Mouse (Mus musculus) hindbrain, embryonic 13.5 days (tissue): ENCODE results near the gene Grip1. TPM values are rescaled to one million over a fixed set of nuclear protein-coding genes. Genes with fewer than 3 reads are reported as not detected.

Source experiments
- ATAC-seq: fragments of 200-750 bp; cut with Nextera tagmentation; 2 replicates; pipeline ENCODE4 v1.8.0; 2017; ENCODE audit warnings: moderate TSS enrichment; ENCODE audit not compliant: low FRiP score
- H3K27ac ChIP-seq: fragments of 300-500 bp; sonication (generic); 2 replicates; pipeline ENCODE4 v1.5.1; 2015; ENCODE audit warnings: inconsistent platforms, mild to moderate bottlenecking, moderate library complexity
- H3K27me3 ChIP-seq: fragments of 300-500 bp; sonication (generic); 2 replicates; pipeline ENCODE4 v1.6.1; 2015; ENCODE audit warnings: mild to moderate bottlenecking, inconsistent platforms
- H3K36me3 ChIP-seq: fragments of 300-500 bp; sonication (generic); 2 replicates; pipeline ENCODE4 v1.6.1; 2015; ENCODE audit warnings: mild to moderate bottlenecking, inconsistent platforms
- H3K4me1 ChIP-seq: fragments of 300-500 bp; sonication (generic); replicated peaks from 2 replicates; pipeline ENCODE4 v1.6.1; 2015; ENCODE audit warnings: inconsistent platforms
- H3K4me2 ChIP-seq: fragments of 300-500 bp; sonication (generic); 2 replicates; pipeline ENCODE4 v1.6.1; 2015; ENCODE audit warnings: inconsistent platforms, mild to moderate bottlenecking, moderate library complexity
- H3K4me3 ChIP-seq: fragments of 300-500 bp; sonication (generic); 2 replicates; pipeline ENCODE4 v1.5.1; 2015; ENCODE audit warnings: mild to moderate bottlenecking, inconsistent platforms
- H3K9ac ChIP-seq: fragments of 300-500 bp; sonication (generic); 2 replicates; pipeline ENCODE4 v1.6.1; 2015; ENCODE audit warnings: mild to moderate bottlenecking, inconsistent platforms
- H3K9me3 ChIP-seq: fragments of 300-500 bp; sonication (generic); 2 replicates; pipeline ENCODE4 v1.6.1; 2016; ENCODE audit warnings: inconsistent platforms
- WGBS: fragments of 180-500 bp; shearing (Covaris S2); methylation state at CpG from one replicate; pipeline ENCODE4 v1.1.7; 2015; 5-methylcytosine and 5-hydroxymethylcytosine counted together
- polyA plus RNA-seq: library from polyadenylated mRNA; unstranded; fragments of >200 nt; fragmentation: Nextera tagmentation; extraction: Ambion mirVana; gene quantifications from 2 replicates; pipeline ENCODE4 v1.2.1, GENCODE M21; 2015

The Grip1 gene
- polyA plus RNA-seq, 1 experiment from 2014 or later, result 17.7 TPM

DNA sequence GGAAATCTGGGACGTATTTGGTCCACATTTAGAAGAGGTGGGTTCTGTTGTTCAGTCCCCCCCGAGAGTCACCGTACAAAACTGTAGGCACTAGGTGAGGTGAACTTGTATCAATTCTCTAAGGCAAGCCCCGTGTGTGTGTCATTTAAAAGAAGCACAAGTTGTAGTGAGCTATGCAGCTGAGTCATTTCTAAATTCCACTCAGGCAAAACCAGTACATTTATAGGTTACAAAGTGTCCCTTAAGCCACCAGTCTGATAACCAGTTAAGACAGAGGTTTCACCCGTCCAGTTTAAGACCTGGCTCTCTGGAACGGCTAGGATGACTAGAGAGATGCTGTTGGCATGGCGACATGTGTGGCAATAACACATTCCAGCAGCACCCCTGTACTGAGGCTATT, 351.5 kb downstream of the Grip1 start:
- no peak overlapping the region for H3K9ac ChIP-seq
- no peaks in the 10 kb centered on the region for H3K9me3 ChIP-seq
- no peak overlapping the region for H3K27ac ChIP-seq
- H3K36me3 ChIP-seq, result no peaks in the 10 kb centered on the region
- H3K27me3 ChIP-seq, result no peaks in the 10 kb centered on the region
- H3K4me3 ChIP-seq, result no peak overlapping the region
- H3K4me2 ChIP-seq, result no peak overlapping the region
- ATAC-seq, result no peak
- 84% methylated on average over 7 of the region's 7 CpGs for WGBS
- peaks cover 38% of the 10 kb centered on the region for H3K4me1 ChIP-seq

DNA sequence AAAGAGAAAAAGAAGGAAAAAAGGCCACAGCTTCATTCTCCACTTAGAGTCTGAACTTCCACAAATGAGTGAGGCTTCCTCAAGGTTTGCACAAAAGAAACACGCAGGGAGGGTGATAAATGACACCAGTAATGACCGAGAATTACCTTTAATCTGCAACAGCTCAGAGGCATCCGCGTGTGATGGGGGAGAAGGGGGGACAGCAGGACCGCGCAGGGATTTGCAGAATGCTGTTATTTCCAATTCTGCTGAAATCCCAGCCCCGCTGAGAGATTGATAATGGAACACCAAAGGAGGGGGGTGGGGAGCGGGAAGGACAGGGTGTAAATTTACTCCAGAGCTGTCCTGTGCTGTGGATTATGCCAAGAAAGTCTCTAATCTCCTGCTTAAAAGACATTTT, 352.5 kb downstream of the Grip1 start:
- H3K4me1 ChIP-seq, result peaks cover 38% of the 10 kb centered on the region
- H3K9me3 ChIP-seq, result no peaks in the 10 kb centered on the region
- no peak for ATAC-seq
- H3K27me3 ChIP-seq, result no peaks in the 10 kb centered on the region
- no peaks in the 10 kb centered on the region for H3K36me3 ChIP-seq
- WGBS, result 33% methylated on average over 8 of the region's 8 CpGs
- H3K4me3 ChIP-seq, result no peak overlapping the region
- peak overlapping the region; percentile 74 for H3K27ac ChIP-seq
- H3K9ac ChIP-seq, result no peak overlapping the region
- H3K4me2 ChIP-seq, result peak overlapping the region; percentile 2; the same call in 1 of the 2 replicates

DNA sequence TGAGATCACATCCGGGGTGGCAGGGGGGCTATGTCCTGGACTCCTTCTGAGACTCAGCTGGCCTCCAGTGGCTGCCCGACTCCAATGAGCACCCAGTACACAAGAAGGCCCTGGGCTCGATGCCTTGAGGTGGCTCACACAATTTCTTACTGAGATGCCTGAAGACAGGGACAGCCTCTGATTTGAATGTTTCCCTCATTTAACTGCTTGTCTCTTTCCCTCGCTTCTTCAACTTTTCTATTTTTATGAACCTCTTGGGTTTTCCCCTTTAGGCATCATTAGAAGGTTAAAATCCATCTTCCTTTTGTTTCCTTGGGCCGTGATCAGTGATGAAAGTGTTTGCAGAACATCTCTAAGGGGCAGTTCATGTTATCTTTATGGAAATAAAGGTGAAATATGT, 354.8 kb downstream of the Grip1 start:
- Histone ChIP-seq H3K36me3 (no peaks in the 10 kb centered on the region), H3K9ac (no peak overlapping the region), H3K4me3 (no peak overlapping the region), H3K4me2 (no peak overlapping the region), H3K27ac (no peak overlapping the region), H3K9me3 (no peaks in the 10 kb centered on the region), H3K27me3 (no peaks in the 10 kb centered on the region), H3K4me1 (peaks cover 24% of the 10 kb centered on the region)
- 89% methylated on average over 5 of the region's 5 CpGs for WGBS
- no peak for ATAC-seq

DNA sequence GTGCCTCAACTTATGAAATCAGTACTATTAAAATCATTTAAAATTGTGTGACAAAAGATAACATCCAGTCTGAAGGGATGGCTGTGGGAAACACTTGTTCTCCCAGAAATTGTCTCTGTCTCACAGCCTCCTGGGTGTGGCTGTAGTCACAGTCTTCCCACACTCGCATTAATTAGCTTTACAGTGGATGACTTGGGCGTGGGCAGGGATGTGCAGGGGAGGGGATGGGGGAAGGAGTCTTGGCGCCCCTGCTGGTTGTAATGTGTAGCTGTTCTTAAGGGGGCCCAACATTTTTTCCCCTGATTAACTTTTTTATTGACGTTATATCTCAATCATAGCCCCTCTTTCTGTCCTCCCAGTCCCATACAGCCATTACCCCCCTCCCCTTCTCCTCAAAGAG, 360.5 kb downstream of the Grip1 start:
- no peak overlapping the region for H3K27ac ChIP-seq
- H3K4me2 ChIP-seq, result no peak overlapping the region
- peaks cover 12% of the 10 kb centered on the region for H3K4me1 ChIP-seq
- WGBS, result 68% methylated on average over 4 of the region's 4 CpGs
- H3K4me3 ChIP-seq, result no peak overlapping the region
- H3K27me3 ChIP-seq, result no peaks in the 10 kb centered on the region
- H3K9me3 ChIP-seq, result no peaks in the 10 kb centered on the region
- ATAC-seq, result no peak
- H3K36me3 ChIP-seq, result no peaks in the 10 kb centered on the region
- no peak overlapping the region for H3K9ac ChIP-seq

DNA sequence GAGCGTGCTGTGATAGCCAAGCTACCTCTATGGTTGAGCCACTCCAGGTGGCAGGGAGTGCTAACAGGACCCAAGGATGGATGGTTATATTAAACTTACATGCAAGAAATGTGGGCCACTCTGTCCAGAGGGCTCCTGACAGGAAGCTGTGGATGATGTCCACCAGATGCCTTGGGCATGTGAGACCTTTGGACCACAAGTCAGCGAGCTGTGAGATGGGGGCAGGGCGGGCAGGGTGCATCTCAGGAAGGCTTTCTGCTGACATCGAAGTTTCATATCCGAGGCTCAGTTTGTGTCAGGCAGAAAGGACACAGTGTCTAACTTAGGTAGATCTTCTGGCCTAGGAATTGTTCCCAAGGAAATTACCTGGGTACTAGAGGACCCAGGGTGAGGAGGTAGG, 362.4 kb downstream of the Grip1 start:
- WGBS, result 71% methylated on average over 5 of the region's 5 CpGs

DNA sequence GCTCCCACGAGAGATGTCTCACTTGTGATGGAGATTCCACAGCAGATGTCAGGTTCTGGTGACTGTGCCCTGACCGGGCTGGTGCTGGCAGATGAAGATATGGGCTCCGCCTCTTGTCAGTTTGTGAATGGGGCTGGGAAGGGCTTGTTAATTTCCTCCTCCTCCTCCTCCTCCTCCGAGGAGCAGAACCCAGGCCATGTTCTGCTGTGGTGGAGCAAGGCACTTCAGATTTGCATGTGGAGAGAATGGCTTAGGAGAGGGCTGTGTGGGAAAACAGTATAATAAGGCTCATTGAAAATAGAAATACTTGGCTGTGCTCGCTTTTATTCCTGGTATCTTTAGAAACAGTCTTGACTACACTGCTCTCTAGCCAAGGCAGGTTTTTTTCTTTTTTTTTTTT, 364.8 kb downstream of the Grip1 start:
- H3K4me2 ChIP-seq, result peak overlapping the region; percentile 60
- peak overlapping the region; percentile 97 for H3K27ac ChIP-seq
- peak overlapping the region; percentile 46; the same call in 1 of the 2 replicates for H3K4me3 ChIP-seq
- WGBS, result 21% methylated on average over 5 of the region's 5 CpGs
- peak; percentile 67 for ATAC-seq
- H3K9me3 ChIP-seq, result no peaks in the 10 kb centered on the region
- peaks cover 45% of the 10 kb centered on the region for H3K4me1 ChIP-seq
- H3K9ac ChIP-seq, result 0 out of 2 replicates have a peak overlapping the region, but pooled peaks have one; percentile 75
- H3K36me3 ChIP-seq, result no peaks in the 10 kb centered on the region
- H3K27me3 ChIP-seq, result no peaks in the 10 kb centered on the region

More for the DNA sequence above, 362.4 kb downstream of the Grip1 start:
- no peak for ATAC-seq
- H3K9ac ChIP-seq, result no peak overlapping the region
- no peak overlapping the region for H3K4me3 ChIP-seq
- H3K9me3 ChIP-seq, result no peaks in the 10 kb centered on the region
- no peak overlapping the region for H3K27ac ChIP-seq
- no peak overlapping the region for H3K4me2 ChIP-seq
- no peaks in the 10 kb centered on the region for H3K27me3 ChIP-seq
- no peaks in the 10 kb centered on the region for H3K36me3 ChIP-seq
- peaks cover 27% of the 10 kb centered on the region for H3K4me1 ChIP-seq

DNA sequence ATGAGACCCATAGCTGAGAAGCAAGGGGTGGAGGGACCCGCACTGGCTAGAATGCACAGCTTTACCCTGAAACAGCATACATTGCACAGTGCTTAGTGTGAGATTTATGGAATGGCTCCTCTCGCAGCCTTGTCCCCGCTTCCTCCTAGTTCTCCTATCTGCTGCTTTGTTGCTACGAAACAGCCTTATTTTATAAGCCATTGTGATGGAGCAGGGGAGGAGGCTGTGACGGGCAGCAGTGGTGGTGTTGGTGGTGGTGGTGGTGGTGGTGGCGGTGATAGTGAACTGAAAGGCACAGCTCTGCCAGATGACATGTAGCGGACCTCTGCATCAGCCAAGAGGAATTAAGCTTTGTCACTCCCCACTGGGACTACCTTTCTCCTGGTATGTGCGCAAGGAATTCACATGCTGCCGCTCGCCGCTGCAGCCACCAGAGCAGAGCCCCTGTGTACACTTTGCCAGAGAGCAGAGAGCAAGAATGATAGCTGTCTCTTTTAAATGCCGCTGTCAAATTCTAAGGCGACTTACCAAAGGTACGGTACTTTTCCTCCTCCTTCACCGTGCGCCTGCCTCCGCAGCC, 365.6 kb downstream of the Grip1 start:
- Histone ChIP-seq H3K4me1 (peaks cover 52% of the 10 kb centered on the region), H3K27ac (peak overlapping the region; percentile 97), H3K9ac (peak overlapping the region; percentile 75), H3K4me3 (peak overlapping the region; percentile 46), H3K9me3 (no peaks in the 10 kb centered on the region), H3K36me3 (no peaks in the 10 kb centered on the region), H3K4me2 (peak overlapping the region; percentile 60), H3K27me3 (no peaks in the 10 kb centered on the region)
- 14% methylated on average over 17 of the region's 17 CpGs for WGBS
- peak; percentile 74 for ATAC-seq

DNA sequence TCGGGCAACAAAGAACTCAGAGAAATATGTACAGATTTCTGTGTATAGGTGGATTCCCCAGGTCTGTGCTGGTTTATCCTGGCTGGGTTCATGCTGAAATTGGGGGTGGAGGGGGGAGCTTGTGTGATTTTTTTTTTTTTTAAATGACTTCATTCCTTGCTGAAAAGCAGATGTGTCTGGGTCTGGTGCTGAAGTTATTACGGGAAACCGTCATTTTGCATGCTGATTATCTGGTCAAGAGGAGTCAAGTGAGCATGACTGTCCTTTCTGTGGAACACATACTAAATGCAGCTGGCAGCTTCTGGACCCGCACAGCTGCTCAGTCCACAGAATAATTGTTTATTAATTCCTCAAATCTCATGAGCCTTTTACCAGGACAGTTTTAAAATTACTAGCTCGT, 366.1 kb downstream of the Grip1 start:
- Histone ChIP-seq H3K36me3 (no peaks in the 10 kb centered on the region), H3K4me2 (peak overlapping the region; percentile 60), H3K4me3 (peak overlapping the region; percentile 46), H3K4me1 (peaks cover 57% of the 10 kb centered on the region), H3K9ac (peak overlapping the region; percentile 75), H3K27me3 (no peaks in the 10 kb centered on the region), H3K9me3 (no peaks in the 10 kb centered on the region), H3K27ac (peak overlapping the region; percentile 97)
- peak; percentile 29 for ATAC-seq
- 14% methylated on average over 5 of the region's 5 CpGs for WGBS

DNA sequence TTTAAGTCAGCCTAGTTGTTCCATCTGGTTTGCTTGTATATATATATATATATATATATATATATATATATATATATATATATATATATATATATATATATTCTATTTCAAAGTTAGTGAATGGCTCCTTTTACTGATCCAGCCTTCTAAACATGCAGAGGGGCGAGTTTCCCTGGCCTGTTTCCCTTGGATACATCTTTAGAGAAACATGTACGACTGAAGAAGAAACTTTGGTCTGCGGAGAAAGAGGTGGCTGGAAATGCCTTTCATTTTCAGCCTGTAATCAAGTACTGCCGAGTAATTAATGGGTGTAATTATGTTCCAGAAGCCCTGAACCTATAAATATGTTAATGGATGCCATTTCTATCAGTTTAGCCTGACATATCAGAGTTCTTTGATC, 366.8 kb downstream of the Grip1 start:
- no peaks in the 10 kb centered on the region for H3K27me3 ChIP-seq
- peak overlapping the region; percentile 31 for H3K4me3 ChIP-seq
- H3K4me2 ChIP-seq, result peak overlapping the region; percentile 60
- no peak for ATAC-seq
- H3K27ac ChIP-seq, result peak overlapping the region; percentile 52; the same call in 1 of the 2 replicates
- no peaks in the 10 kb centered on the region for H3K9me3 ChIP-seq
- WGBS, result 21% methylated on average over 4 of the region's 4 CpGs
- no peaks in the 10 kb centered on the region for H3K36me3 ChIP-seq
- 0 out of 2 replicates have a peak overlapping the region, but pooled peaks have one; percentile 29 for H3K9ac ChIP-seq
- H3K4me1 ChIP-seq, result peaks cover 59% of the 10 kb centered on the region

DNA sequence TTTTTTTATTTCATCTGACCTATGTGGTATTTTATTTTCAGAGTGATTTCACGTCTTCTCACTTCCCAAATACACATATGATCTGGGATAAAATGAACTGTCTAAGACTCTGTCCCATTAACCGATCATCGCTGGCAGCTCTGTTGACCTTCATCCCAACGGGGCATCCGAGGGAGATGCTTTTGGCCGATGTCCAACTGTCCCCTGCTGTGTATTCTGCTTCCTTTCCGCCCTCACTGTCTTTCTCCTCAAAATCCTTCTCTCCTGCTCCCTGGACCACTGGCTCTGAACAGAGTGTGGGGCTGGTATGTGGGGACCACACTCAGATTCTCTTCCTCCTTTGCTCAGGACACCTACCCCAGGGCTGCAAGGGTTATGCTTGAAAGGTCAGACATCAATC, 370.1 kb downstream of the Grip1 start:
- Histone ChIP-seq H3K36me3 (0 out of 2 replicates have a peak, but pooled peaks cover under 1% of the 10 kb centered on the region), H3K27me3 (no peaks in the 10 kb centered on the region), H3K9ac (no peak overlapping the region), H3K4me3 (no peak overlapping the region), H3K4me1 (peaks cover 61% of the 10 kb centered on the region), H3K9me3 (peaks cover 1% of the 10 kb centered on the region; the same call in 1 of the 2 replicates), H3K27ac (peak overlapping the region; percentile 62), H3K4me2 (peak overlapping the region; percentile 10; the same call in 1 of the 2 replicates)
- ATAC-seq, result no peak
- WGBS, result 25% methylated on average over 7 of the region's 7 CpGs

DNA sequence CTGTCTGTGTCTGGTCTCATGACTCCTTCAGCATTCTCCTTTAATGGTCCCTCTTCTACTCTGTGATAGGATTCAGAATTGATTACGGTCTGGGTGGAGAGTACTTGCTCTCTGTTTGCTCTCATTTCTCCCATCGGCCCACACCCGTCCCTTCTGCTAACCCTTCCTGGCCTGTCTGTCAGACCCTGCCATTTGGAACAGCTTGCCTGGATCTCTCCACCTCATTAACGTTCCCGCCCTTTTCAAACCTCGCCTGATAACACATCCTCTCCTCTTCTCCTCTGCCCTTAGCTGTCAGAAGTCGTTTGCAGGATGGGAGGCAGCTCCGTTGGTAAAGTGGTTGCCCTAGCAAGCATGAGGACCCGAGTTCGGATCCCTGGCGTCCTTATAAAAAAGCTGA, 370.9 kb downstream of the Grip1 start:
- 52% methylated on average over 11 of the region's 11 CpGs for WGBS
- Histone ChIP-seq H3K27ac (peak overlapping the region; percentile 62), H3K4me3 (no peak overlapping the region), H3K4me1 (peaks cover 53% of the 10 kb centered on the region), H3K36me3 (peaks cover 8% of the 10 kb centered on the region; the same call in 1 of the 2 replicates), H3K27me3 (no peaks in the 10 kb centered on the region), H3K4me2 (no peak overlapping the region), H3K9me3 (peaks cover 4% of the 10 kb centered on the region; the same call in 1 of the 2 replicates), H3K9ac (no peak overlapping the region; the same call in 1 of the 2 replicates)
- ATAC-seq, result no peak

DNA sequence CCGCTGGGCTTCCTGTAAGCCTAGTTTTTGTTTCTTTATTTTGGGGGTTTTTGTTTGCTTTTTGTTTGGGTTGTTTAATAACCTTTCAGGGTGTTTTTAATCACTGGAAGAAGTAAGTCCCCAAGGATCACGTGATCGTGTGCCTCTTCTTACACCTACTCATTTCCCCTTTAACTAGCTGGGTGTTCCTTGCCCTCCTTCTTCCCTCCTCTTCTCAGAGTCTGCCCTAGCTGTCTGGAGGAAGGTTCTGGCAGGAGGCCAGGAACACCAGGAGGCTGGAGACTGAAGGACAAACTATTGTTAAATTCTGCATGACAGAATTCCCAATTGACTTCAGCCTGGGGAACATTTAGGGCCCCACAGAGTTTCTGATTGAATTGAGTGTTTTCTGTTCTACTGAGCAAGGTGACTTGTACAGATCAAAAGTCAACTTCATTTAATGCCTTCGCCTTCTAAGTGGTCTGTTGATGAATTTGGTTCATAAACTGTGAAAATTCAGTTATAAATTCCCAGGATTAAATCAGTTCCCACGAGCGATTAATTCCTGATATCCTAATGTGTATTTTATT, 376.8 kb downstream of the Grip1 start:
- Histone ChIP-seq H3K27me3 (no peaks in the 10 kb centered on the region), H3K4me3 (no peak overlapping the region), H3K9ac (no peak overlapping the region), H3K4me2 (no peak overlapping the region), H3K9me3 (peaks cover 4% of the 10 kb centered on the region; the same call in 1 of the 2 replicates), H3K36me3 (peaks cover 8% of the 10 kb centered on the region; the same call in 1 of the 2 replicates), H3K27ac (no peak overlapping the region), H3K4me1 (peaks cover 18% of the 10 kb centered on the region)
- no peak for ATAC-seq
- 72% methylated on average over 6 of the region's 6 CpGs for WGBS

DNA sequence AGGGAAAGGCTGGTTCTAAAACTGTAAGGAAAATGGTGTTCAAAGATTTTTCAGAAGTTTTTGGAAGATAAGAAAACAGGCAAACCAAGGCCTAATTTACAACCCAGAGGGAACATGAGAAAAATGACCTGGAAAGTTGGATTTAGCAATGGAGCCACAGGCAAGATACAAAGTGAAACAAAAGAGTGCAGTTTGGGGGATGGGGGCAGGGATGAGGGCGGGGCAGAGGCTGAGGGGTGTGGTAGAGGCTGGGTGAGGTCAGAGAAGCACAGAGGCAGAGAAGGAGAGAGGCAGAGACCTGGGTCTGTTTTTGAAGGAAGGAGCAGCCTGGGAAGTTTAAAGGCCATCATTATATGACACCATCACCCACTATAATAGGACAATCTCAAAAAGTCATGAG, 377.5 kb downstream of the Grip1 start:
- peaks cover 4% of the 10 kb centered on the region; the same call in 1 of the 2 replicates for H3K9me3 ChIP-seq
- no peaks in the 10 kb centered on the region for H3K27me3 ChIP-seq
- H3K9ac ChIP-seq, result no peak overlapping the region
- H3K4me2 ChIP-seq, result no peak overlapping the region
- WGBS, result 100% methylated on average over 1 of the region's 1 CpGs
- H3K4me1 ChIP-seq, result peaks cover 12% of the 10 kb centered on the region
- peaks cover 8% of the 10 kb centered on the region; the same call in 1 of the 2 replicates for H3K36me3 ChIP-seq
- no peak overlapping the region for H3K27ac ChIP-seq
- H3K4me3 ChIP-seq, result no peak overlapping the region
- no peak for ATAC-seq
